Mouse (Mus musculus) T-helper 1 cell (primary cell): ENCODE data around the gene Htr1f.

Experiments
- in situ Hi-C: fragments of 300-600 bp; cut with MboI, MseI; formaldehyde crosslinking; loops from one replicate; pipeline ENCODE4 v1.15.1; 2025; ENCODE audit warnings: high pct_unique_total_duplicates

The Htr1f gene

DNA sequence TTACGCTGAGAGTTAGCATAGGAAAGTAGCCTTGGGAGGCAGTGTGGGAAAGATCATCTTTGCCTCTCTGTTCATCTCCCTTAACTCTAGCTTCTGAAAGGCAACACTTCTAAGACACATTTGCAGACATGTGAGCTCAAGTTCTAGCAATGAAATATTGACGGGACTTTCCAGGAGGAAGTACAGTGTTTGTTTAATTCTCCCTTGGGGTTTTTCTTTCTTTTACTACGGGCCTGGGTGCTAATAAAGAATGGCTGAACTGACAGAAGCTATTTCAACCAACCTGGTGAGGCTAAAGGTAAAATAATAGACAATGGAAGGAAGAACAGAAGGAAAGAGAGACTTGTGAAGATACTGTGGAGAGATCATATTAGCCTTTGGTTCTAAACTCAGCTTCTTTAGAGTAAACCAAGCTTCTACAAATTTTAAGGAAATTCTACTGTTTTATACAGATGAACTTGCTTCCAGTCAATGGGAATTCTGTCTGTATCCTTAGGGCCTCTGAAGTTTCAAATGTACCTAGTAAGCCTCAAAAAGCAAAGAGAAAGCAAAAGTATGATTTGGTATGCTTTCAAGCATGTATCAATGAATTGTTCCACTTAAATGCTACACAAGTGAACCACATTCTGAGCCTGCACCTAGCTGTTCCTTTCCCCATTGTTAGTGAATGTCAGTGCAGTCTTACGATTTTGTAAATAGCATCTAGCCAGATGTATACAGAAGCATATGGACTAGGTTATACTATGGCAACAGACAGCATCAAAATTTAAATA, 131.9 kb downstream of the Htr1f start:
- in situ Hi-C loops: loop anchor here (10.0 kb wide), 1 partner anchor 1831 kb away; no protein-coding TSS in a partner anchor

DNA sequence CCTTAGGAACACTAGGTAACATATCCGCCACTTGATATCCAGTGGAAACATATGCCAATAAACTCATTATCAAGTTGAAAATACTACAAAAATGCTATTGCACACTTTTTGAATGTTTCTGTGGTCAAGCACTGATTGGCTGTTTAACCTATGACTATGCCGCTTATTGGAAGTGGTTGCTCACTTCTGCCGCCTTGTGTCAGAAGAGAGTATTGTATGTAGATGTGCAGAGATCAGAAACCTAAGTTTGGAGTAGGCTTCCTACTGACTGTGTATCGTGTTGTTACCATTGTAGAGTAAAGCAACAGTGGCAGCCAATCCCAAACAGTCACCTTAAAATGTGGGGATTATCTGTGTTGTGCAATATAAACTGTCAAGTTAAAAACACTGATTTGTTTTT, 144.0 kb downstream of the Htr1f start:
- in situ Hi-C loops: no loop called here

DNA sequence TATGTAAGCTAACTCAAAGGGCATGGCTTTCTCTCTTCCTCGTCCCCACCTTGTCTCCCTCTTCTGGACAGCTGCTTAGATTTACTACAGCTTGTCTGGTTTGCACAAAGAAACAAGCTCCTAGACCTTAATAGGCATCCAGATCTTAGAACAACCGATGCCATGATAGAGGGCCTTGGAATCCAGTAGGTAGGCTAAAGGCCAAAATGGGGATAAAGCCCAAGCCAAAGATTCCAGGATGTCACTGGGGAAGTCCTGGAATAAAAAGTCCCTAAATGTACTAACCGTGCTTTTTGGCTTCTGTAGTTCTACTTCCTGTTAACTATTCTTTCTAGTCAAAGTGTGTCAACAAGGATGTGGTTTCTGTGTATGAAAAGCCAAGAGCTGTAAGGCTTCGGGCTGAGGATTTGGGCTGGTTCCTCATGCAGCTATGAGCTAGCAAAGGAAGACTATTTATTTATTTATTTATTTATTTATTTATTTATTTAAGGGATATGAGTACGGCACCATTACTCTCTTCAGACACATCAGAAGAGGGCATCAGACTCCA, 163.9 kb downstream of the Htr1f start:
- in situ Hi-C loops: loop anchor here (10.0 kb wide), 1 partner anchor 263 kb away; no protein-coding TSS in a partner anchor

DNA sequence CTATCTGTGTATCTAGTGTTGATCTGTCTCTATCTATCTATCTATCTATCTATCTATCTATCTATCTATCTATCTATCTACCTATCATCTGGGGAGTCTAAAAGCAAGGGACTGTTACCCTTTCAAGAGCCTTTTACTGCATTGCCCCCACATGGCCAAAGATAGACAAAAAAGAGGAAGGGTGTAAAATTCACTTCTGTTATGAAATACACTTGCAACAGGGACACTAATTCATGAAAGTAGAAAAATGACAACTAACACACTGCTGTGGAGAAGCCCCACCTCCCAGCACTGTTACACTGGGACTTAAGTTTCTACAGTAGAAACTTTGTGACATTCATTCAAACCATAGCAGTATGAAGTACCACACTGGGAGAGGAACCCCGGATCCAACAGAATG, 170.9 kb downstream of the Htr1f start:
- in situ Hi-C loops: no loop called here

DNA sequence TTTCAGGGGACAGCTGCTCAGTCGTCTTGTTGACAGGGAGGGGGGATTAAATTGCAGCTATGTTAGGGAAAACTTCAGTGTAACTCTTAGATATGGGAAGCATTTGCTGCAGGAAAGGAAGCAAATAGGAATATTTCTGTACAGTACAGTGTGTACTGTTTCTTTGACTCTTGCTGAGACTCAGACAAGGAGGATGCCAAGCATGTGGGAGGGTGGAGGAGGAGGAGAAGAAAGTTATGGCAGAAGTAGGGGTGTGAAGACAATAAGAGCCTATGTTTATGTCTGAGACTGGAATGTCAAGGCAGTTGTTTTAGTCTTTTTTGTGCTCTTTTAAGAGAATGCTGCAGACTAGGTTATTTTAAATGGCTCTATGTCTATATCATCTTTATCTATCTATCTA, 171.6 kb downstream of the Htr1f start:
- in situ Hi-C loops: no loop called here

DNA sequence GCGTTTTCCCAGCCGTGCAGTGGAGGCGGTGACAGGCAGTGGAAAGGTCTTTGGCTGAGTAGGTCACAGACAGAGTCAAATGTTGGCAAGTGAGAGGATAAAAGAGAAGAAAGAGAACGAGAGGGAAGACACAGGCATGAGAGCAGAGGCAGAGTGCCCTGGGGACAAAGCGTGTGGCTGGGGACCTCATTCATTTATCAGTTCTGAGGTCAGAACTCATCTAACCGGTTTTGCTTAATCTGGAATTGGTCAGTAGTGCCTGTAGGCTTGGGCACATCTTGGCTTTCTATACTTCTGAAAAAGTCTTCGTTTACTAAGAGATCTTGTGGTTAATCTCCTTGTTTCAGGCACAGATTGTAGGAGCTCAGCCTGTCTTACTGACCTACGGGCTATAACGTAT, 182.2 kb downstream of the Htr1f start:
- in situ Hi-C loops: loop anchor here (25.0 kb wide), 1 partner anchor 564 kb away; no protein-coding TSS in a partner anchor

DNA sequence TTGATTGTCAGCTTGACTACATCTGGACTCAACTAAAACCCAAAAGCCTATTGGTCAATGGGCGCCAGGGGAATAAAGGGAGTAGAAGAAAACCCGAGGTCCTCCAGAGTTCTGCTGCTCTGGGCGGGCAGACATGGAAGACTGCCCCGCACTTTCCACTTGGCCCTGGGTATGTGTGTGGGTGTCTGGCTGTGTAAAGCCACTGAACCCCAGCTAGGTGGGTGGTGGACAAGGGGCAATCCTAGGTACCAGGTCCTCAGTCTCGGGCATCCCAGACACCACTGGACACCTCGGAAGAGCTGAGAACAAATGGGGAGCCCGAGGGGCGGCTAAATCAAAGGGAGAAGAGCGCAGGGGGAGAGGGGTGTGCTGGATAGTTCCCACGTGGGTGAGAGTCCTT, 196.9 kb downstream of the Htr1f start:
- in situ Hi-C loops: loop anchor here (25.0 kb wide), 1 partner anchor 579 kb away; no protein-coding TSS in a partner anchor

DNA sequence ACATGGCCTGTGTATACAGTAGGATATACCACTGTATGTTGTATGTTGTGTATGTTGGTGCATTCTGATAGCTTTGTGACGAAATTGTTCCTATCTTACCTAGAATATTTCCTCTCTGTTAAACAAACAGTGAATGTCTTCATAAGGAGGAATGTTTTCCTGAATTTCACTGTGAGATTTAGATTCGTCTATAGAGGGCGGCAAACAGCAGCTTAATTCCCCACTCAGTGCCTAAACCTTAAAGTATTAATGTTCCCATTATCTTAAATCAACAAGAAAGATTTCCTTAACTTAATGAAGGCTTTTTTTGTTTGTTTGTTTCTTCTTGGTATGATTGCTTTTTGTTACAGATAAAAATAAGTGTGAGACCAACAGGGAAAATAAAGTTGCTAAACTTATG, 198.5 kb downstream of the Htr1f start:
- in situ Hi-C loops: loop anchor here (25.0 kb wide), 1 partner anchor 580 kb away; no protein-coding TSS in a partner anchor

DNA sequence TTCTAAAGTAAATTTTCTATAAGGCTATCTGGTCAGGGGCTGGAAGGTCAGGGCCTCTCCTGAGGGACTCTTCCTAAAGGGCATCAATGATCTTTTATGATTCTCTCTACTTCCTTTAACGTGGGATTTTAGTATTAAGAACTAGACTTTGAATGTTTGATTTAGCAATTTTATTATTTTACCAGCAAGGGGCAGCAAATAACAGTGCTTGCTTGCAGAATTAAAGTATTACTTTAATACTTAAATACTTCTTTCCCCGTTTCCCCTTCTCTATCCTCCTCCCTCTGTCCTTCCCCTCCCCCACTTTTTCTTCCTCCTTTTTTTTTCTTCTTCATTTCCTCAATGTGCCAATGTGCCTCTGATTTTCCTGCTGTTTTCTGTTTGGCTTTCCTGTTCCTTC, 202.3 kb downstream of the Htr1f start:
- in situ Hi-C loops: loop anchor here (25.0 kb wide), 1 partner anchor 584 kb away; no protein-coding TSS in a partner anchor

DNA sequence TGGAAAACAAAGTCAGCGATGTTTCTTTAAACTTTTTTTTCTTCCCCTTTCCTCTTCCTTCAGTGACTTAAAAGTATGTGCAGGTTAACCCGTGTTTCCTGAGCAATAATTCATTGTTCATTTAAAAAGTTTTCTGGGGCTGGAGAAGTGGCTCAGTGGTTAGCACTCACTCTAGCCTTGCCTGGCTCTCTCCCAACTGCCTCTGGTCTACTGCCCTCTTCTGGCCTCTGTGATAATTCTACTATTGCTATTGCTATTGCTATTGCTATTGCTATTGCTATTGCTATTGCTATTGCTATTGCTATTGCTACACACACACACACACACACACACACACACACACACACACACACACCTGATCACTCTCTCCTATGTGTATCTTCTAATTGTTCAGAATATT, 206.6 kb downstream of the Htr1f start:
- in situ Hi-C loops: no loop called here

DNA sequence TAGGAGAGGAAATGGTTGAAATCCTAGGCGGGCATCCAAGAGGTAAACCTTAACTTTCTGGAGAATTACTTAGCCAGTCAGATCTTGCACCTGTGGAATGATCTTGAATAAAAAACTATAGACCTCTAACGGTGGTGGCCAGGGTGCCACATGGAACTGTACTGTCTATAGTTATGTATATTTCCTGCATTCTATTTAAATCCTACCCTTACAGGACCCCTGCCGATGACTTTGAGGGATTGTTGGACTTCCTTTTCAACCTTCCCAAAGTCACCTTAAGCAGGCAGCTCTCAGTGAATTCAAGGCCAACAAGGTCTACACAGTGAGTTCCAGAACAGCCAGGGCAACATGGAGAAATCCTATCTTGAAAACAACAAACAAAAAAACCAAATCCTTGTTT, 216.2 kb downstream of the Htr1f start:
- in situ Hi-C loops: no loop called here

DNA sequence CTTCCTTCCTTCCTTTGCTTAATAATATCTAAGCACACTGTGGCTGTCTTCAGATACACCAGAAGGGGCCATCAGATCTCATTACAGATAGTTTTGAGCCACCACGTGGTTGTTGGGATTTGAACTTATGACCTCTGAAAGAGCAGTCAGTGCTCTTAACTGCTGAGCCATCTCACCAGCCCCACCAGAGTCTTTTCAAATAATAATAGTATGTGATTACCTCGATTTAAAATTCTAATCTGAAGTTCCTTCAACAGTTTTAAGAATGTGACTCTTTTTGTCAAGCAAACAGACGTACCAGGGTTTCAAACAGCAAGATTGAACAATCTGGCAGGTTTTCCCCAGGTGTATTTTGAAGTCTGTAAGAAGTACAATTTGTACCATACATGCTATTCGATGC, 220.1 kb downstream of the Htr1f start:
- in situ Hi-C loops: no loop called here

DNA sequence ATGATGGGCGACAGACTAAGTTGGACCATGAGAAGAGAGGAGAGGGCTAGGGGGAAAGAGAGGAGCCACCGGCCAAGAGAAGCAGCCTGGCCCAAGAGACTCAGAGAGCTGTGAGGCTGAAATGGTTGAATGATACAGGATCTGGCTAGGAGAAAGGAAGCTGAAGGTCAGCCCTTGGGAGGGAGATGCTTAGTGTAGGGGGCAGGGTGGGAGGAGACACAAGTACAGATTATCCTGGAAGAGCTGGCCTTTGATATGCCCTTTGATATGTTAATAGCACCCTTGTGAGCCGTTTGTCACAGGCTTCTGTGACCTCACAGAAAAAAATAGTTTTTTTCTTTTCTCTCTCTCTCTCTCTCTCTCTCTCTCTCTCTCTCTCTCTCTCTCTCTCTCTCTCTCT, 220.5 kb downstream of the Htr1f start:
- in situ Hi-C loops: no loop called here

DNA sequence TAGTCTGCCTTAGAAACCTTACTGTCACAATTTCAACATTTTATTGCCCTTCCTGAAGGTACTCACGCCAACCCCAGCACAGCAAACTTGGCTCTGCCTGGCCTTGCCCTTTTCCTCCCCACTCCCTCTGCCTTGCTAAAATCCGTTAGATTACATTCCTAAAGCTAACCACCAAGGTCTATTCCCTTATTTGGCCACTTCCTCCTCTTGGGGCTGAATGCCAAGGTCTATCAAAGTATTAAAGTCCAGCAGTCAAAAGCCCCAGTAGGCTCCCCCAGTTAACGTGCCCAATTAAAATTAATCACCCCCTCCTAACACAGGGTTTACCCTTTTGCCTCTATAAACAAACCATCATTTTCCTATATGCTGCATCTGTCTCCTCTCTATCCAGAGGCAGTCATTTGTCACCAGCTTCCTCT, 221.2 kb downstream of the Htr1f start:
- in situ Hi-C loops: no loop called here

DNA sequence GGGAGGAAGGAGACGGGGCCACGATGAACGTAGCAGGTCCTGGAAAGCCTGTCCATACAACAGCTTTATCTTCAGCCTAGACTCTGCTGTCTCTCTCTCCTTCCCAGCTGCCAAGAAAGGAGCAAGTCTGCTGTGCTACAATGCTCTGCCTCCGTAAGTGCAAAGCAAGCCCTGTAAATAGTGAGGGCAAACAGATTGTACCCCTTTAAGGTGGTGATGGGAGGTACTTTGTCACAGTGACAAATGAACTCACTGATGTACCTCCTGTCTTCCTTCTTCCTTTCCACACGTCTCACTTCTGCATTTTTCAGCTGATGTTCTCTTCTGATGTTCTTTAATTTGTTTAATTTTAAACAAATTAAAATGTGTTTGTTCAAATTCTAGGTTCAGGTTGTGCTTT, 221.8 kb downstream of the Htr1f start:
- in situ Hi-C loops: no loop called here

DNA sequence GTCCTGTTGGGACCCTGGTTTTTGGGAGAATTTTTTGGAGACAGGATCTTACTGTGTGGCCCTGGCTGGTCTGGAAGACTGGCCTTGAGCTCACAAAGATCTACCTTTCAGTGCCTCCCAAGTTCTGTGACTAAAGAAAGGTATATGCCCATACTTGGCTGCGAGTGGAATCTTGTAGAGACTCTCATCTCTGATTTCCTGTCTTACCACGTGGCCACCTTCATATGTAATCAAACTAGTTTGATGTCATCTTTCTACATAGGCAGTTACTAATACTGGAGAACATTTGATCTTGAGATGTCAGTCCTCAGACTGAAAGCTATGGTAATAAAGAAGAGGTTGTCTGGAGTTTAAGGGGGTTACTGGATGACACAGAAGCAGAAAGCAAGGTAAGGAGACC, 224.2 kb downstream of the Htr1f start:
- in situ Hi-C loops: no loop called here

DNA sequence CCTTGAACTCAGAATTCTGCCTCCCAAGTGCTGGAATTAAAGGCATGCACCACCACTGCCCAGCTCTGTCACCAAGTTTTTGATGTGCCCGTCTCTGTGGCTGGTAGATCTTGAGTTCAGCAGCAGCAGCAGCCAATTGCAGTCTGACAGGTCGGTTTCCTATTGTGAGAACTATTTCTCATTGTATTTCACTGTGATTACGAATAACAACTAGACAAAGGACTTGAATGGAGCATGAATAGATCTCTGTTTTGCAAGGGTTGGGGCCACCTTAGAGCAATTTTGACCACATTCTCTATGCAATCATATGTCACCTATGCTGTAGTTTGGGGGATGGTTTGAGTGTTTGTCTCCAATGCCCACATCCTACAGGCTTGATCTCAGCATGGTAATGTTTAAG, 224.7 kb downstream of the Htr1f start:
- in situ Hi-C loops: no loop called here

DNA sequence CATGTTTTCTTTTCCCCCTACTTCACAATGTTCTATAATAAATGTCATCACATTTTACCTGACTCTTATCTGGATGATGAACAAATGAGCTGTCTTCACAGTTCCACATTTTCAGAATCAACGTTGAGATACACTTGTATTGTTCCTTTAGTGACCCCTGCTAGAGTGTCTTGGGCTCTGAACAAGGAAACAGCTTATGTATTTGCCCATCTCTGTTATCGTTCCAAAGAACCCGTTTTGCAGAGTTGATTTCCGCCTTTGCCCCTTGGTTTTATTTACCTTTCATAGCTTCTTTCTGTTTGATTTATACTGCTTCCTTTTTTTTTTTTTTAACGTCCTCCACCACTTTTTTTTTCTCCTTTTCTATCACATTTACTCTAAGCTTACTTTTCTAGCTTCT, 225.9 kb downstream of the Htr1f start:
- in situ Hi-C loops: no loop called here

DNA sequence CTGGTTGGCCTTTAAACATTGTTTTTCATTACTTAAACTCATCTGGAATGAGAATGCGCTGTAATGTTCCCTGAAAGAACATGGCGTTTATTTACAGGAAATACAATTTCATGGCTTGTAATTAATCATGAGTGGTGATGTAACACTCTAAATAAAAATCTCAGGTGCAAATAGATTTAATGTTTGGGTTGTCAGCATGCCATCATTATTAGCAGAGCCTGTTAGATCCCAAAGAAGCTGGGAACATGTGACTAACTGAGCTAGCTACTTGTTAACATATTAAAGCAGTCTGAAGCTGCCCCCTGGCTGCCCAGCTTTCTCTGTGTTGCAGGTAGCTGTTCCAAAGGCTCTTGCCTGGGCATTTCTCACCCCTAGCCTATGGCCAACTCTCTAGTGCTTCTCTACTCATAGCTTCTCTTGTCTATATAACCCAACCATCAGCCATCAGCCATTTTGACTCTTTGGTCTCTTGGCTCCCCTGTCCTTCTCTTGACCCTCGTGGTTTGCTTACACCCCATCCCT, 227.0 kb downstream of the Htr1f start:
- in situ Hi-C loops: no loop called here

DNA sequence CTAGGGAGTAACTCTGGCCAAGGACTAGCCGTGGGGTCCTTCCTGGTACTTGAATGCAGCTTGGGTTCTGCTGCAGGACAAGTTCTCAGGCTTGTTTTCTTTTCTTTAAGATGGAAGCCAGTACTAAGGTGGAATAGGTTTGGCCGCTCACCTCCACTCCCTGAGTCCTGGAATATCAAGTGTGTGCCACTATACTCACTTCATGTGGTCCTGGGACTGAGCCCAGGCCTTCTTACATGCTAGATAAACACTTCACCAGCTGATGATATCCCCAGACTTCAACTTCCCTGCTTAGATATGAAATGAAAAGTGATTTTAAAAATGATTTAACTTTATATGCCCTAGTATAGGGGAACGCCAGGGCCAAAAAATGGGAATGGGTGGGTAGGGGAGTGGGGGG, 228.3 kb downstream of the Htr1f start:
- in situ Hi-C loops: no loop called here

DNA sequence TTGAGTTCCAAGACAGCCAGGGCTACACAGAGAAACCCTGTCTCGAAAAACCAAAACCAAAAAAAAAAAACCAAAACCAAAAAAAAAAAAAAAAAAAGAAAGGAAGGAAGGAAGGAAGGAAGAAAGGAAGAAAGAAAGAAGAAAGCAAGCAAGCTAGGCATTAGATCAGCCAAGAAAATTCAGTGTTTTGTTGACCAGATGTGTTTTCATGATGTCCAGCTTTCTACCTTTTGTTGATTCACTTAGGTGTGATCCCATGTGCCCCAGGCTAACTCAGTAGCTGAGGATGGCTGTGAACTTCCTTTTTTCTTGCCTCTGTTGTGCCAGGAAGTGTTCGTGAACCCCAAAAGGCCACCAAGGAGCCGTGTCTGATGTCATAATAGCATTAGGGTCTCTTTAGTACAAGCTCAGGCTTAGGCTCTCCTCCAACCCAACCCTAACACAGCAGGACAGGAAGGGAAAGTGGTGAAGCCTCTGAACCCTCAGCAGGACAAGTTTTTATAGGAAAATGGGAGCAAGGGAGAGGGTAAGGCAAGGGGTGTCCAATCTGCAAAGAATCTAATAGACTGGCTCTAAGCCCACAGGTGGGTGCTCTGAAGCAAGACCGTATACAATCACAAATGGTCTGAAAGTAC, 228.9 kb downstream of the Htr1f start:
- in situ Hi-C loops: no loop called here

DNA sequence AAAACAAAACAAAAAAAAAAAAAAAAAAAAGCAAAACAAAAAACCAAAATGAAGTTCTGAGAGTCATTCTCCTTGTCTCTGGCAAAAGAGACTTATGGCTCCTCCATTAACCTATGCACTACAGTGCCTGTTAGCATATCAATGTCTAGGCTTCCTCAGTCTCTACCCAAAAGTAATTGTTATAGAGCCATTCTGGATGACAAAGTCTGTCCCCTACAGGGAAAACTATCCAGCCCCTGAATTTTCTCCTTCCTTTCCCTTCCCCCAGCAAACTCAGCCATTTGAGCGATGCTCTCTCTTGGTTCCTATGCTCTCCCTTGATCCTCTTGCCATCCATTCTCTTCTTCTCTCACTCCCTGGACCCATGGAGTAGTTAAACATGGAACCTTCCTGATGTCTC, 229.8 kb downstream of the Htr1f start:
- in situ Hi-C loops: no loop called here

DNA sequence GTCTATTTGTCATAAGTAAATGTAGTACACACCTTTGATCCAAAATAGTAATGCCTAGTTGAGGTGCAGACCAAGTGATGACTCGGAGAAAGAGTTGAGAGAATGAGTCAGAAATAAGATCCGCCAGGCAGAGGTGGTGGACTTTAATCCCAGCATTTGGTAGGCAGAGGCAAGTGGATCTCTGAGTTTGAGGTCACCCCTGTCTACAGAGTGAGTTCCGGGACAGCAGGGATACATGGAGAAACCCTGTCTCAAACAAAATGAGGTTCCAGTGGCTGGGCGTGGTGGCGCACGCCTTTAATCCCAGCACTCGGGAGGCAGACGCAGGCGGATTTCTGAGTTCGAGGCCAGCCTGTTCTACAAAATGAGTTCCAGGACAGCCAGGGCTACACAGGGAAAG, 230.3 kb downstream of the Htr1f start:
- in situ Hi-C loops: no loop called here
